Mouse (Mus musculus) lung, adult 2 months (tissue): Measurements from ENCODE around the gene Xrn1.

ENCODE experiments used
- CTCF ChIP-seq: fragments of 200-500 bp; IDR thresholded peaks from 2 replicates; pipeline ENCODE4 v1.5.1; 2011; ENCODE audit warnings: mild to moderate bottlenecking, low read length, control low read depth; ENCODE audit not compliant: insufficient read depth
- POLR2A ChIP-seq: fragments of 200-500 bp; IDR thresholded peaks from 2 replicates; pipeline ENCODE4 v1.6.1; 2011; ENCODE audit warnings: low read depth, mild to moderate bottlenecking, control low read depth, low read length, borderline replicate concordance; ENCODE audit errors: extremely low read depth

DNA sequence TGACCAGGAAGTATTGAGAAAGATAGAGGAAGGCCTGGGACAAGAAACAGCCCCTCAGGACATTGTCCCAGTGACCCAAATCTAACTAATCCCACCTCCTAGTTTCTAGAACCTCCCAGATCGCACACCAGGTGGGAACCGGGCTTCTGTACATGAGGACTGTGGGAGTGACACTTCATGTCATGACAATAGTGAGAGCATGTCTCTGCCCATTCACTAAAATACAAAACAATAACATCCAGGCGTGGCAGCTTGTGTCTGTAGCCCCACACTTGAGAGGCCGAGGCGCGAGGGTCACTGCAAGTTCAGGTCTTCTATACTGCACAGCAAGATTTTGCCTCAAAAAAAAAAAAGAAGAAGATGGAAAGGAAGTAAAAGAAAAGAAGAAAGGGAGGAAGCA, 25.3 kb downstream of the Xrn1 start:
- no peak for TF ChIP-seq CTCF
- no peak for TF ChIP-seq POLR2A
